Mouse (Mus musculus): ENCODE data around the gene Tbc1d15. TPM values are rescaled to one million over a fixed set of nuclear protein-coding genes. Genes with fewer than 3 reads are reported as not detected.
"Not testable (repeated sequence)": the region's sequence is repeated elsewhere in the genome, so short reads cannot be mapped to it uniquely, and the experiment has no call there.

Tbc1d15 gene
- polyA plus RNA-seq, 1 experiment from 2014 or later: 39.6 TPM

- WGBS: 72% methylated on average over 3 of the region's 3 CpGs
- no peak overlapping the region for H3K9ac ChIP-seq
- no peak overlapping the region for H3K27ac ChIP-seq
- H3K4me2 ChIP-seq: no peak overlapping the region
- H3K36me3 ChIP-seq (ENCODE audit: poor library complexity, severe bottlenecking): no peaks in the 10 kb centered on the region
- H3K4me1 ChIP-seq: peaks cover 1% of the 10 kb centered on the region
- no peak overlapping the region for H3K4me3 ChIP-seq
- no peaks in the 10 kb centered on the region for H3K27me3 ChIP-seq
- no peak for ATAC-seq
- no peaks in the 10 kb centered on the region for H3K9me3 ChIP-seq (replicated peaks)
Observed at GRCm38 (mm10) chr10:115181034-115181433, 70.2 kb downstream of the Tbc1d15 start.

DNA sequence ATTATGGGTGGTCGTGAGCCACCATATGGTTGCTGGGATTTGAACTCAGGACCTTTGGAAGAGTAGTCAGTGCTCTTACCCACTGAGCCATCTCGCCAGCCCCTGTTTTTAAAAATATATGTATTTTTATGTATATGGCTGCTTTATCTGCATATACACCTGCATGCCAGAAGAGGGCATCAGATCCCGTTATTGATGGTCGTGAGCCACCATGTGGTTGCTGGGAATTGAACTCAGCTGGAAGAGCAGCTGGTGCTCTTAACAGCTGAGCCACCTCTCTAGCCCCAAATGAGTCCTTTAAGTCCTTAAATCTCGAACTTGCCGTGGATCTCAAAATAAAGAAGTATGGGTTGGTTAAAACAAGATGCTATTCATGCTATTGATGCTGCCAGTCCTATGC, 73.2 kb downstream of the Tbc1d15 start:
- not testable (repeated sequence) for H3K9ac ChIP-seq; H3K27ac ChIP-seq; H3K4me3 ChIP-seq; H3K27me3 ChIP-seq; ATAC-seq; H3K4me2 ChIP-seq; H3K36me3 ChIP-seq (ENCODE audit: poor library complexity, severe bottlenecking); H3K9me3 ChIP-seq (replicated peaks)
- peaks cover 18% of the 10 kb centered on the region for H3K4me1 ChIP-seq
- 70% methylated on average over 6 of the region's 6 CpGs for WGBS

- Histone ChIP-seq H3K4me1 (peaks cover 31% of the 10 kb centered on the region), H3K27ac (0 out of 2 replicates have a peak overlapping the region, but pooled peaks have one; percentile 5), H3K4me2 (peak overlapping the region; percentile 36), H3K9ac (no peak overlapping the region), H3K27me3 (no peaks in the 10 kb centered on the region), H3K9me3 (replicated peaks) (no peaks in the 10 kb centered on the region), H3K4me3 (no peak overlapping the region), H3K36me3 (ENCODE audit: poor library complexity, severe bottlenecking) (no peaks in the 10 kb centered on the region)
- ATAC-seq: peak; percentile 61
- WGBS: 35% methylated on average over 12 of the region's 12 CpGs
Observed at GRCm38 (mm10) chr10:115175591-115175991, 75.7 kb downstream of the Tbc1d15 start.

- no peak for ATAC-seq
- Histone ChIP-seq H3K9me3 (replicated peaks) (no peaks in the 10 kb centered on the region), H3K36me3 (ENCODE audit: poor library complexity, severe bottlenecking) (no peaks in the 10 kb centered on the region), H3K4me3 (no peak overlapping the region), H3K27ac (no peak overlapping the region), H3K9ac (no peak overlapping the region), H3K4me1 (peaks cover 31% of the 10 kb centered on the region), H3K4me2 (no peak overlapping the region), H3K27me3 (no peaks in the 10 kb centered on the region)
- WGBS: 80% methylated on average over 10 of the region's 10 CpGs
Observed at GRCm38 (mm10) chr10:115173336-115173735, 77.9 kb downstream of the Tbc1d15 start.

DNA sequence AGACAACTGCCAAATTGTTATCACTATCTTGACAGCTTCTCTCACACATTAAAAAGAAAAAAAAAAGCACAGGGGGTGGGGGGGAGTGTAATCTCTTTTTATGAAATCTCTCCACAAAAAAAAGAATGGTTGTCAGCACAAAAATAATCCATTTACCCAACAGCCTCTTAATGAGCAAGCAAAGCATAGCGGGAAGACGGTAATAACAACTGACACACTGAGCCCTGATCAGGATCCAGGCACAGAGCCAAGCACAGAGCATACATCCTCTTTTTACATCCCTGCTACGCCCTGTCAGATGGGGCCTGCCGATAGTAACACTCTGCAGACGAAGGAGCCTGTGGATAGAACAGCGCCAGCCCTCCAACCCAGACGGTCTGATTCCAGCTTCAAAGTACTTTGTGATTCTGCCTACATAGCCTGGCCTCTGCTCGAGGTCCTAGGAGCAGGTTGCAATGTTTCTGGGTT, 79.9 kb downstream of the Tbc1d15 start:
- no peaks in the 10 kb centered on the region for H3K9me3 ChIP-seq (replicated peaks)
- peaks cover 31% of the 10 kb centered on the region for H3K4me1 ChIP-seq
- 33% methylated on average over 8 of the region's 8 CpGs for WGBS
- no peak overlapping the region for H3K9ac ChIP-seq
- no peak overlapping the region for H3K4me3 ChIP-seq
- H3K27me3 ChIP-seq: no peaks in the 10 kb centered on the region
- no peak overlapping the region for H3K4me2 ChIP-seq
- H3K27ac ChIP-seq: peak overlapping the region; percentile 57
- ATAC-seq: peak; percentile 90
- H3K36me3 ChIP-seq (ENCODE audit: poor library complexity, severe bottlenecking): no peaks in the 10 kb centered on the region

DNA sequence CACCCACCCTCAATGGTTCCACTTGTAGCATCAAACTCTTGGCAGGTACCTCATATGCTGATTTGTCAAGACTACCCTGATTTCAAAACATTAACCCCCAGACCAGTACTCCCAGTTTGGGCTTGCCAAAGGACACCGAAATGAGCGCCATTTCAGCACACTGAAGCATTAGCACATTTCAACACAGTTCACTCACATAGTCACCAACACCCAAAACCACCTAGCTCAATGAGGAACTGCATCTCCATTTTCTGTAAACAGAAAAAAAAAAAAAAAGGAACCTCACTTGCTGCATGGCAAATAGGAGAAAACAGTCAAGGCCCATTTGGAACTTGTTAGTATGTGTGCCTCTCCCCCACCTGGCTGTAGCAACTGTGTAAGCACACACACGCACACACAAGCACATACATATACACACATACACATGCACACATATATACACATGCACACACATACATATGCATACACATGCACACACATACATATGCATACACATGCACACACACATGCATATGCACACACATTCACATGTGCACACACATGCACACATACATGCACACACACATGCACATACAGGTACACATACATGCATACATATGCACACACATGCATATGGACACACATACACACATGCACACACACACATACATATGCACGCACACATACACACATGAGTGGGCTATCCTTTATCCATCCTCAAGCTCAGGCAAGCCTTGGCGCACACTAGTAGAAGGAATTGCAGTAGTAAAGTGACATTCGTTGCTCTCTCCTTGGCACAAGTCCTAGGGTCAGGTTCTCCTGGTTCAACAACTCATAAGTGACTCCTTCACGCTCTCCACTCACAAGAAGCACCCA, 80.5 kb downstream of the Tbc1d15 start:
- H3K27ac ChIP-seq: peak overlapping the region; percentile 52
- peak; percentile 27 for ATAC-seq
- H3K27me3 ChIP-seq: no peaks in the 10 kb centered on the region
- H3K9ac ChIP-seq: no peak overlapping the region
- no peak overlapping the region for H3K4me3 ChIP-seq
- H3K36me3 ChIP-seq (ENCODE audit: poor library complexity, severe bottlenecking): no peaks in the 10 kb centered on the region
- WGBS: 83% methylated on average over 7 of the region's 7 CpGs
- peaks cover 26% of the 10 kb centered on the region for H3K4me1 ChIP-seq
- H3K4me2 ChIP-seq: no peak overlapping the region
- no peaks in the 10 kb centered on the region for H3K9me3 ChIP-seq (replicated peaks)

GRCm38 (mm10) chr10:115169410-115169809, 81.9 kb downstream of the Tbc1d15 start:
- H3K4me2 ChIP-seq: no peak overlapping the region
- ATAC-seq: no peak
- H3K4me3 ChIP-seq: no peak overlapping the region
- no peaks in the 10 kb centered on the region for H3K9me3 ChIP-seq (replicated peaks)
- 25% methylated on average over 9 of the region's 9 CpGs for WGBS
- no peak overlapping the region for H3K27ac ChIP-seq
- no peaks in the 10 kb centered on the region for H3K27me3 ChIP-seq
- H3K4me1 ChIP-seq: peaks cover 20% of the 10 kb centered on the region
- no peak overlapping the region for H3K9ac ChIP-seq
- no peaks in the 10 kb centered on the region for H3K36me3 ChIP-seq (ENCODE audit: poor library complexity, severe bottlenecking)

DNA sequence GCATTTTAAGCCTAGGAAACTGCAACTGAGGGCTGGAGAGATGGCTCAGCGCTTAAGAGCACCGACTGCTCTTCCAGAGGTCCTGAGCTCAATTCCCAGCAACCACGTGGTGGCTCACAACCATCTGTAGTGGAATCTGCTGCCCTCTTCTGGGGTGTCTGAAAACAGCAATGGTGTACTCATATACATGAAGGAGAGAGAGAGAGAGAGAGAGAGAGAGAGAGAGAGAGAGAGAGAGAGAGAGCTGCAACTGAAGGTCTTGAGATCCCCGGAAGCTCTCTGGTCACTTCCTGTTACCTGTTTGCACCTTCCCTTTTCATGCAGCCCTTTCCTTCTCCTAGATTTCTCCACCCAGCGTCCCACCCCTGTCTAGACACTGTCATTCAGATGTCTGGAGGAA, 91.0 kb downstream of the Tbc1d15 start:
- Histone ChIP-seq H3K36me3 (ENCODE audit: poor library complexity, severe bottlenecking) (no peaks in the 10 kb centered on the region), H3K4me3 (no peak overlapping the region), H3K4me1 (no peaks in the 10 kb centered on the region), H3K9me3 (replicated peaks) (no peaks in the 10 kb centered on the region), H3K9ac (no peak overlapping the region), H3K4me2 (no peak overlapping the region), H3K27me3 (no peaks in the 10 kb centered on the region), H3K27ac (no peak overlapping the region)
- WGBS: 67% methylated on average over 5 of the region's 5 CpGs
- ATAC-seq: no peak

Other genes starting within 250 kb of the Tbc1d15 start
- 0.06 and 0.10 TPM in 2 replicates for gene Tph2, start 66.4 kb downstream of the Tbc1d15 start, polyA plus RNA-seq (2015; fragmentation: Nextera tagmentation; extraction: Ambion mirVana)
- 5.7 and 5.8 TPM in 2 replicates for gene Rab21, start 64.1 kb upstream of the Tbc1d15 start, polyA plus RNA-seq (2015; fragmentation: Nextera tagmentation; extraction: Ambion mirVana)
- gene Tmem19, start 111.0 kb upstream of the Tbc1d15 start, polyA plus RNA-seq (2015; fragmentation: Nextera tagmentation; extraction: Ambion mirVana): 34.1 and 35.0 TPM in 2 replicates
- 35.6 and 37.1 TPM in 2 replicates for gene Thap2, start 133.0 kb upstream of the Tbc1d15 start, polyA plus RNA-seq (2015; fragmentation: Nextera tagmentation; extraction: Ambion mirVana)
- gene Zfc3h1, start 133.5 kb upstream of the Tbc1d15 start, polyA plus RNA-seq (2015; fragmentation: Nextera tagmentation; extraction: Ambion mirVana): 17.7 and 20.0 TPM in 2 replicates